Mouse (Mus musculus): ENCODE measurements around the gene Pin1. TPM values are rescaled to one million over a fixed set of nuclear protein-coding genes. Genes with fewer than 3 reads are reported as not detected.

The Pin1 gene
- polyA plus RNA-seq, 1 experiment from 2014 or later, result 82.2 TPM

DNA sequence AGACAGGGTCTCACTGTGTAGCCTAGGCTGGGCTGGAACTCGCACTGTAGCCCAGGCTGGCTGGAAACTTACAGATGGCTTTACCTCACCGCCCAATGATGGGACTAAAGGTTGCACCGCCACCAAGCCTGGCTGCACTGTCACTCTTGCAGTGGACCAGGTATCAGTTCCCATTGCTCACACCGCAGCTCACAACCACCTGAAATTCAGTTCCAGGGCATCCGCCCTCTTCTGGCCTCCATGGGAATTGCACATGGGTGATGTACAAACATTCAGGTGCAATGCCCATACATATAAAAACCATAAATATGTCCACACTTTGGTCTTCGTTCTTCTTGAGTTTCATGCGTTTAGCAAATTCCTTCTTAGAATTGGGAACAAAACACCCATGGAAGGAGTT lies 63.4 kb downstream of the Pin1 start:
- H3K4me1 ChIP-seq, result peaks cover 11% of the 10 kb centered on the region
- 68% methylated on average over 7 of the region's 7 CpGs for WGBS
- peaks cover 3% of the 10 kb centered on the region; the same call in 1 of the 2 replicates for H3K36me3 ChIP-seq (replicated peaks)
- no peaks in the 10 kb centered on the region for H3K27me3 ChIP-seq (replicated peaks; ENCODE audit: low read depth, poor library complexity, severe bottlenecking)
- H3K9me3 ChIP-seq, result peaks cover 12% of the 10 kb centered on the region; the same call in 1 of the 2 replicates
- H3K27ac ChIP-seq (replicated peaks), result no peak overlapping the region
- no peak for DNase-seq (ENCODE audit: low spot score)
- no peak overlapping the region for H3K4me3 ChIP-seq

Other genes starting within 250 kb of the Pin1 start
- gene Zfp26, start 191.9 kb upstream of the Pin1 start, polyA plus RNA-seq (2016; fragmentation: Nextera tagmentation; extraction: Ambion mirVana), result 24.8 and 25.4 TPM in 2 replicates
- gene Zfp426, start 159.3 kb upstream of the Pin1 start, polyA plus RNA-seq (2016; fragmentation: Nextera tagmentation; extraction: Ambion mirVana), result 22.1 and 22.2 TPM in 2 replicates
- gene Zfp266, start 130.7 kb upstream of the Pin1 start, polyA plus RNA-seq (2016; fragmentation: Nextera tagmentation; extraction: Ambion mirVana), result 146 and 152 TPM in 2 replicates
- gene Zfp846, start 70.8 kb upstream of the Pin1 start, polyA plus RNA-seq (2016; fragmentation: Nextera tagmentation; extraction: Ambion mirVana), result 16.6 and 18.8 TPM in 2 replicates
- 356 and 365 TPM in 2 replicates for gene Ubl5, start 9.2 kb upstream of the Pin1 start, polyA plus RNA-seq (2016; fragmentation: Nextera tagmentation; extraction: Ambion mirVana)
- 18.7 and 18.9 TPM in 2 replicates for gene Fbxl12, start 7.3 kb upstream of the Pin1 start, polyA plus RNA-seq (2016; fragmentation: Nextera tagmentation; extraction: Ambion mirVana)
- gene Olfm2, start 94.3 kb downstream of the Pin1 start, polyA plus RNA-seq (2016; fragmentation: Nextera tagmentation; extraction: Ambion mirVana), result 13.1 and 20.1 TPM in 2 replicates
- 0.39 and 0.60 TPM in 2 replicates for gene Col5a3, start 163.0 kb downstream of the Pin1 start, polyA plus RNA-seq (2016; fragmentation: Nextera tagmentation; extraction: Ambion mirVana)
- not detected in 2 replicates for gene Rdh8, start 166.4 kb downstream of the Pin1 start, polyA plus RNA-seq (2016; fragmentation: Nextera tagmentation; extraction: Ambion mirVana)
- gene A230050P20Rik, start 216.5 kb downstream of the Pin1 start, polyA plus RNA-seq (2016; fragmentation: Nextera tagmentation; extraction: Ambion mirVana), result 1.1 and 2.2 TPM in 2 replicates
- gene Angptl6, start 227.6 kb downstream of the Pin1 start, polyA plus RNA-seq (2016; fragmentation: Nextera tagmentation; extraction: Ambion mirVana), result 3.2 and 3.3 TPM in 2 replicates
- 99.2 and 100 TPM in 2 replicates for gene Ppan, start 236.1 kb downstream of the Pin1 start, polyA plus RNA-seq (2016; fragmentation: Nextera tagmentation; extraction: Ambion mirVana)
- gene Eif3g, start 246.5 kb downstream of the Pin1 start, polyA plus RNA-seq (2016; fragmentation: Nextera tagmentation; extraction: Ambion mirVana), result 411 and 431 TPM in 2 replicates